Mouse (Mus musculus) liver, postnatal 0 days (tissue): ENCODE results near the gene Tas2r143.

Experiments
- CTCF ChIP-seq: sonication (generic); IDR thresholded peaks from 2 replicates; pipeline ENCODE4 v1.5.1; 2016; ENCODE audit warnings: antibody characterized with exemption, low read depth
- EP300 ChIP-seq: IDR thresholded peaks from 2 replicates; pipeline ENCODE4 v1.6.1; 2016; ENCODE audit warnings: antibody characterized with exemption, low read depth, mild to moderate bottlenecking

DNA sequence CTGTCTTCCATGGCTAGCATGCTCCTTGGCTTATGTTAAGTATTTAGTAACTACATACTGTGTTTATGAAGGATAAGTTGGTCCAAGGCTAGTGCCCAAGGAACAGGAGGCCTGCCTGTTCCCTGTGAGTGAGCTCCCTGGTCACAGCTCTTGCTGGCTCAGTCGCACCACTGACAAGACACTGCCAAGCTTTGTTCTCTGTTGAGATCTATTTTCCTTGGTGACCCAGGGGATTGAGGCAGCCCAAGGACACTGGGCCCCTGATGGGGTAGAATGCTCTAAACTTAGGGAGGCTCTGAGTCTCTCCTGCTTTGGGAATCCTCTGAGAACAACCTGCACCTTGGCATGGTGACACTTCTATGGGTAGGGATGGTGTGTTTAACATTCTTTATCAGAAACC, 38.0 kb upstream of the Tas2r143 start:
- TF ChIP-seq EP300, result no peak
- TF ChIP-seq CTCF, result no peak
